Mouse (Mus musculus) testis, postnatal 10 days (tissue): ENCODE results near the gene Ttc39b.

Experiments used
- DNase-seq: peaks from one replicate; pipeline ENCODE4 v3.0.0; 2021; ENCODE audit warnings: low spot score

Gene Ttc39b

DNA sequence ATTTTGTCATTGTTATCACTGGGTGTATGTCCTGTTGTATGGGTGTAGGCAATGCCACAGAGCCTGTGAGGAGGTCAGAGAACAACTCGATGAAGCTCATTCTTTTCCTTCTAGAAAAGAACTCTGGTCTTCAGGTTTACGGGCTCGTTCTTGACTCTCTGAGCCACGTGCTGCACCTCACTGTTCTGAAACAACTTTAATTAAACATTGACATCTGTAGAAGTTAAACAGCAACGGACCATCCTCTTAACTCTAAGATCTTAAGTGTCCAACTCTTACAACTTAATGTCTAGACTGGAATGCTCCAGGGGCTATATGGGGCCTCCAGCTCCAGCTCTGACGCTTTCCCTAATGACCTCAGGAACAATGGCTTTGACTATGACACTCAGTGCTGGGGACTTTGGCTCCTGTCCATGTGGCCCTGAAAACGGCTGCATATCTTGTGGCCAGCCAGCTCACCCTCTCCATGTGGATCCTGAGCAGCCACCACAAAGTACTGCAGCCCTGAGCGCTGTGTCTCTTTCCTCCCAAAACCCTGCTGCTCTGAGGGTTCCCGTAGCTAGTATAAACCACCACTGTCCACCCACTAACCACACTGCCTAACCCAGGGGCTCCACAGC is 95.3 kb downstream of the Ttc39b start:
- DNase-seq, result no peak

DNA sequence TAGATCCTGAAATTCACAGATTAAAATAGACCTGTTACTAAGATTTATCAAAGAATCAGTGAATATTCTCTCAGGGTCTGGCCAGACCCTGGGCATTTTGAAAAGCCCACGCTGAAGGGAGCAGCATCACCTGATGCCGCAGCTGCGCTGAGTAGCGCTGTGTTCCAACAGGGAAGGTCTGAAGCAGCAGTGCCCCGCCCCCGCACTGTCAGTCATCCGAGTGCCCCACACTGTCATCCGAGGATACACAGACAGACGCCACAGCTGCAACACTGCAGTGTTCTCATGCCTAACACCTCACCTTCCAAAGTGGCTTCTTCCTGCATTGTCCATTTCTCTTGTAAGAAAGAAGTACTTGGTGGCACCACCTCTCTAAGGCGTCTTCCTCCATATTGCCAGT is 96.0 kb downstream of the Ttc39b start:
- DNase-seq, result no peak

DNA sequence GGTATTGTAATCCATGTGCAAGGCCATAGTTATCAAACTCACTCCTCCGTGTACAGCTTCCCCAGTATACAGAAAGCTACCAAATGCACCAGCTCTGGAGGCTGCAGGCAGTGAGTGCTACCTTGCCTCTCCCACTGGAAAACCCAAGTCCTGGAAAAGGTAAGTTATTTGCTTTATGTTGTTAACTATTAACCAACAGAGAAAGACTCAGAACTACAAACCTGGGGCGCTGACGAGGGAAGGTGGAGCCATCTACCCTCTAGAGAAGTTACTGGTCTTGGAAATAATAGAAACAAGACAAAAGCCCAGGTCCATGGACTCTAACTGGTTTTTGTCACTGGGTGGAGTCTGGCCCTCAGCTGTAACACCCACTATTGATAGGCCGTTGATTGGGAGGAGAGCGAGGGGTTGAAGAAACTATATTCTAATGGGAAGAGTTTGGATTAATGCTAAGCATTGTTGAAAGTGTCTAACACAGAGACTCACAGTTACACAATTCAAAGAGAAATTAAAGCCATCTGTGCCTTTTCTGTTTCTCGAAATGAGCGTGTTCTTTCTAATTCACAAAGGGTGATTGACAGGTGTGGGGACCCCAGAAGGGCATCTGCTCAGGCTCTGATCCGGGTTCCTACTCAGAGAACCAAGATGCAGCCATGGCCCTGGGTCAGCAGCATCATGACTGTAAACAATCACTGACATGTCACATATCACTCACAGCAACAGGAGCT is 98.3 kb downstream of the Ttc39b start:
- no peak for DNase-seq

- DNase-seq, result no peak
Measured at GRCm38 (mm10) chr4:83224242-83224641, 99.8 kb downstream of the Ttc39b start.

DNA sequence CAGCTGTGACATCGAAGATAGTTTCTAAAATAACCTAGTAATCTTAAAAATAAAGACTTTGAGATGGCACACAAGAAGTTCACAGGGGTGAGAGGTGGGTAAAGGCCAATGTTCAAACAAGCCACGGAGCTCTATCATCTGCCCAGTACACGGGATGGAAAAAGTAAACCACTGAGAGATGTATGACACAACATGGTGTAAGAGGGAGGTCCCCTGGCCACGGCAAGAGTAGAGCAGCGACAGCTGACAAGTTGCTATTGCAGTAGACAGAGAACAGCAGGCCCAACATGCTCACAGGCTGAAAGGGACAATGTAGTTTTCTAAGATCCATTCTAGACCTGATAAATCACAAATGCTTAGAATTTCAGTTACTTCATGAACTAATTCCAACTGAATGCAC is 100.9 kb downstream of the Ttc39b start:
- no peak for DNase-seq

- no peak for DNase-seq
Measured at GRCm38 (mm10) chr4:83220761-83221557, 103.1 kb downstream of the Ttc39b start.

GRCm38 (mm10) chr4:83219253-83219652 is 104.8 kb downstream of the Ttc39b start:
- DNase-seq, result no peak

GRCm38 (mm10) chr4:83217128-83217527 is 106.9 kb downstream of the Ttc39b start:
- DNase-seq, result no peak

- DNase-seq, result no peak
Measured at GRCm38 (mm10) chr4:83216381-83216780, 107.7 kb downstream of the Ttc39b start.

- no peak for DNase-seq
Measured at GRCm38 (mm10) chr4:83215776-83216175, 108.3 kb downstream of the Ttc39b start.

GRCm38 (mm10) chr4:83214822-83215558 is 109.1 kb downstream of the Ttc39b start:
- DNase-seq, result no peak

- DNase-seq, result no peak
Measured at GRCm38 (mm10) chr4:83213752-83214151, 110.3 kb downstream of the Ttc39b start.

DNA sequence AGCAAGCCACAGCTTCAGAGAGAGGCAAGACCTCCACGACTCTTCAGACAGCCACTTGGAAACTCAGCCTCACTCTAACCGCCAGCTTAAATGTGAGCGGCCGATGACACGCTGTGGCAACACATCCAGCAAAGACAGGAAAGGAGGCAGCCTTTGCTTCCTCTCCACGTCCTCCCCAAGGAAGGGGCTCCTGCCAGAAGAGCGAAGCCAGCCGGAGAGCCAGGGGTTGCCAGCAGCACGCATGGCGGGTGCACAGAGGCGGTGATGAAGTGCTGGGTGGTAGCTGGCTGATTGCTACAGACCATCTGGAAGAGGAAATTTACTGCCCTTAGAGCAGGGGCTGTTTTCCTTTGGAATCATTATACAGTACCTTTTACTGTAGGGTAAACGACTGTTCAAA is 112.3 kb downstream of the Ttc39b start:
- DNase-seq, result no peak

DNA sequence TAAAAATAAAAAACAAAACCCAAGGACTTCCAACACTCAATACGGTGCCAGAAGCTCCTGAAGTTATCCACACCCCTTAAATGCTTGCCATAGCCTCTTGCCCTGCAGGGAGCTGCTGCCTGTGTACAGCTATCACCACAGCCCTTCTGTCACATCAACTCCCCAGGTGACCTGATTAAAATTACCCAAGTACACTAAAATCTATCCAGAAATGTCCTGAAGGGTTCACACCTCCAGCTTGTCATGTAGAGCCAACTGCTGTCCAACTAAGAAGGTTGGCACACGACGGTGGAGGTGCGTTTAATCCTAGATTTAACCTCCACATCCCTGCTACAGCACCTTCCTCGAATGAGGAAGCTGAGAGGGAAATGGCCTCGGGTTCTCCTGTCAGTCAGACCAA is 113.6 kb downstream of the Ttc39b start:
- DNase-seq, result no peak

DNA sequence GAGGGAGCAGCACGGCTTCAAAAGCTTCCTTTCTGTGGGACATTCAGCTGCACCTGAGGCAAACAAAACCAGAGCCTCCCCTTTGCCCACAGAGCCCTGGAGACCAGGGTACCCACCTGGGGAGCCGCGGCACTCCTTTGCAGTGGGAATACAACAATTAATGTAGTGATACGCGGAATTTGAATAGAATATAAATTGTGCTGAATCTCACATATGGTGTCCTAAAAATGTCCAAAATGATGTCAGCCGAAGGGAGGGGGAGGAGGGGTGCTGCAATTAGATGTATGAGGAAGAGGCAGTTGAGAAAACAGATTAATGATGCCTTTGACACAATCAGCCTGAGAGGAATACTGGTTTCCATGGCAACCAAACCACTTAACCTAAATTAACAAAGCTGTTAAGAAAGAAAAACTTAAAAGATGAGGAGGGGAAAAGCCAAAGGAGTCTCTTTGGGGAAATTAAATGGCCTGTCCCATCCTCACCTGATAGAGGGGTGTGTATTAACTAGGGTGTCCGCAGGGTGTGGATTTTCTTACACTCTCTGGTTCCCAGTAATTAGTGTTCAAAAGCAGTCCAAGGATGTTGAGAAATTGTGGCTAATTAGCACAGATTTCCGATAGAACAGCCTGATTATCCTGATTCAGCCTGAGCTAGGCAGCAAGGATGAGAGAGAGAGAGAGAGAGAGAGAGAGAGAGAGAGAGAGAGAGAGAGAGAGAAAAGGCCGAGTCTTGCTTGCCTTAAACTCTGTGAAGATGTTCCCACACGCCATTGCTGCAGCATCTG is 117.1 kb downstream of the Ttc39b start:
- no peak for DNase-seq

GRCm38 (mm10) chr4:83206416-83206802 is 117.6 kb downstream of the Ttc39b start:
- DNase-seq, result no peak

DNA sequence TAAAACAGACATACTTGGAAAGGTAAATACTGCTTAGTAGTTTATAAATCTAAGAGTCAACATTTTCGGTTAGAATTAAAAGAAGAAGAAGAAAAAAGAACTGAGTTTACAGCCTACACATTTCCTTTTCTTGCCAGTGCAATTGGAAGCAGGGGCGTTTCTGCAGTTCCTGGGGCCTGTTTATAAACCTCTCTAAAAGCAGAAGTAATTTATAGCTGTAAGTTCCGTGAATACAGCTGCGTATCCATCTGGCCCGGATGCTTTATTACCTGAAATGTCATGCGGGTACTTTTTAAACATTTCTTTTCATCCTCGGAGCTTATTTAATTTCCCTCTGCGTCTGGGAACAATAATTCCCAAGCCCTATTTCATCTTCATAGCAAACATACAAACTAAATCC is 124.7 kb downstream of the Ttc39b start:
- DNase-seq, result no peak

- no peak for DNase-seq
Measured at GRCm38 (mm10) chr4:83198123-83198522, 125.9 kb downstream of the Ttc39b start.

GRCm38 (mm10) chr4:83189736-83190135 is 134.3 kb downstream of the Ttc39b start:
- no peak for DNase-seq

- no peak for DNase-seq
Measured at GRCm38 (mm10) chr4:83187324-83187723, 136.7 kb downstream of the Ttc39b start.

- no peak for DNase-seq
Measured at GRCm38 (mm10) chr4:83186448-83186847, 137.6 kb downstream of the Ttc39b start.
